Mouse (Mus musculus) erythroblast, embryonic 14.5 days (primary cell): Measurements from ENCODE around the gene Sirt4. TPM values are rescaled to one million over a fixed set of nuclear protein-coding genes. Genes with fewer than 3 reads are reported as not detected.
"Not testable (repeated sequence)": the region's sequence is repeated elsewhere in the genome, so short reads cannot be mapped to it uniquely, and the experiment has no call there.

Experiments used
- H3K27me3 ChIP-seq: 2 replicates; pipeline ENCODE4 v1.6.1; 2012; ENCODE audit warnings: inconsistent platforms; ENCODE audit not compliant: control insufficient read depth
- H3K36me3 ChIP-seq: 2 replicates; pipeline ENCODE4 v1.6.1; 2012; ENCODE audit warnings: mild to moderate bottlenecking, inconsistent platforms; ENCODE audit not compliant: control insufficient read depth
- H3K4me1 ChIP-seq: 2 replicates; pipeline ENCODE4 v1.6.1; 2012; ENCODE audit warnings: inconsistent platforms; ENCODE audit not compliant: control insufficient read depth
- H3K4me3 ChIP-seq: replicated peaks from 2 replicates; pipeline ENCODE3; 2012; ENCODE audit warnings: moderate library complexity, mild to moderate bottlenecking, inconsistent platforms
- H3K9me3 ChIP-seq: 2 replicates; pipeline ENCODE4 v1.6.1; 2012; ENCODE audit warnings: low read length, inconsistent platforms, mixed read lengths; ENCODE audit not compliant: control insufficient read depth
- GATA1 ChIP-seq: IDR thresholded peaks from 2 replicates; pipeline ENCODE4 v1.6.1; 2012; ENCODE audit warnings: low read length, inconsistent platforms, mixed read lengths
- TAL1 ChIP-seq: IDR thresholded peaks from 3 replicates; pipeline ENCODE4 v1.6.1; 2012; ENCODE audit warnings: low read length, inconsistent platforms, mixed read lengths
- polyA plus RNA-seq: library from polyadenylated mRNA; stranded (reverse); fragments of >175 nt; gene quantifications from 2 replicates; pipeline ENCODE4 v1.2.3, GENCODE M21; 2012

Gene Sirt4
- polyA plus RNA-seq, 1 experiment, result 0.23 TPM

GRCm38 (mm10) chr5:115464408-115465115 lies 20.0 kb downstream of the Sirt4 start:
- no peaks in the 10 kb centered on the region for H3K36me3 ChIP-seq
- no peak overlapping the region for H3K4me3 ChIP-seq
- H3K27me3 ChIP-seq, result peaks cover 5% of the 10 kb centered on the region; the same call in 1 of the 2 replicates
- H3K4me1 ChIP-seq, result peaks cover 5% of the 10 kb centered on the region
- TF ChIP-seq GATA1 (no peak), TAL1 (no peak)
- H3K9me3 ChIP-seq, result peaks cover 3% of the 10 kb centered on the region; the same call in 1 of the 2 replicates

- H3K4me3 ChIP-seq, result no peak overlapping the region
- H3K9me3 ChIP-seq, result peaks cover 3% of the 10 kb centered on the region; the same call in 1 of the 2 replicates
- peaks cover 7% of the 10 kb centered on the region for H3K27me3 ChIP-seq
- H3K4me1 ChIP-seq, result no peaks in the 10 kb centered on the region
- TF ChIP-seq GATA1, result no peak
- TF ChIP-seq TAL1, result no peak
- no peaks in the 10 kb centered on the region for H3K36me3 ChIP-seq
These were observed 25.6 kb downstream of the Sirt4 start for GRCm38 (mm10) chr5:115458918-115459317.

GRCm38 (mm10) chr5:115455838-115456237 lies 28.7 kb downstream of the Sirt4 start:
- Histone ChIP-seq H3K9me3 (peaks cover 3% of the 10 kb centered on the region; the same call in 1 of the 2 replicates), H3K4me3 (no peak overlapping the region), H3K36me3 (no peaks in the 10 kb centered on the region), H3K27me3 (peaks cover 7% of the 10 kb centered on the region), H3K4me1 (no peaks in the 10 kb centered on the region)
- TF ChIP-seq TAL1 (no peak), GATA1 (no peak)

- Histone ChIP-seq H3K4me1 (no peaks in the 10 kb centered on the region), H3K36me3 (no peaks in the 10 kb centered on the region), H3K9me3 (no peaks in the 10 kb centered on the region), H3K4me3 (no peak overlapping the region), H3K27me3 (peaks cover 4% of the 10 kb centered on the region)
- TF ChIP-seq TAL1 (no peak), GATA1 (no peak)
These were observed 30.0 kb downstream of the Sirt4 start for GRCm38 (mm10) chr5:115454422-115455090.

- Histone ChIP-seq H3K9me3 (no peaks in the 10 kb centered on the region), H3K27me3 (no peaks in the 10 kb centered on the region), H3K4me1 (no peaks in the 10 kb centered on the region), H3K36me3 (no peaks in the 10 kb centered on the region), H3K4me3 (no peak overlapping the region)
- no peak for TF ChIP-seq TAL1
- no peak for TF ChIP-seq GATA1
These were observed 33.9 kb downstream of the Sirt4 start for GRCm38 (mm10) chr5:115450410-115451317.

- Histone ChIP-seq H3K9me3 (no peaks in the 10 kb centered on the region), H3K27me3 (no peaks in the 10 kb centered on the region), H3K4me3 (no peak overlapping the region), H3K36me3 (no peaks in the 10 kb centered on the region; the same call in 1 of the 2 replicates), H3K4me1 (no peaks in the 10 kb centered on the region)
- no peak for TF ChIP-seq GATA1
- no peak for TF ChIP-seq TAL1
These were observed 35.3 kb downstream of the Sirt4 start for GRCm38 (mm10) chr5:115449247-115449646.

GRCm38 (mm10) chr5:115447108-115447507 lies 37.4 kb downstream of the Sirt4 start:
- TF ChIP-seq GATA1 (no peak), TAL1 (no peak)
- no peak overlapping the region for H3K4me3 ChIP-seq
- no peaks in the 10 kb centered on the region for H3K9me3 ChIP-seq
- H3K4me1 ChIP-seq, result no peaks in the 10 kb centered on the region
- no peaks in the 10 kb centered on the region for H3K27me3 ChIP-seq
- H3K36me3 ChIP-seq, result no peaks in the 10 kb centered on the region; the same call in 1 of the 2 replicates

GRCm38 (mm10) chr5:115444130-115444529 lies 40.4 kb downstream of the Sirt4 start:
- no peaks in the 10 kb centered on the region; the same call in 1 of the 2 replicates for H3K27me3 ChIP-seq
- no peaks in the 10 kb centered on the region for H3K4me1 ChIP-seq
- H3K4me3 ChIP-seq, result no peak overlapping the region
- TF ChIP-seq GATA1 (no peak), TAL1 (no peak)
- no peaks in the 10 kb centered on the region for H3K9me3 ChIP-seq
- H3K36me3 ChIP-seq, result no peaks in the 10 kb centered on the region; the same call in 1 of the 2 replicates

- H3K27me3 ChIP-seq, H3K9me3 ChIP-seq: not testable (repeated sequence)
These were observed 41.9 kb downstream of the Sirt4 start for GRCm38 (mm10) chr5:115442663-115443062.

More at GRCm38 (mm10) chr5:115442663-115443062, 41.9 kb downstream of the Sirt4 start:
- not testable (repeated sequence) for H3K4me3 ChIP-seq, H3K36me3 ChIP-seq, H3K4me1 ChIP-seq
